Mouse (Mus musculus) skeletal muscle tissue, adult 2 months (tissue): Measurements from ENCODE around the gene Tmem151a.

Experiments used
- DNase-seq: peaks from one replicate; pipeline ENCODE4 v3.0.0-alpha.2; 2012; ENCODE audit warnings: low read depth, low spot score

Tmem151a gene

DNA sequence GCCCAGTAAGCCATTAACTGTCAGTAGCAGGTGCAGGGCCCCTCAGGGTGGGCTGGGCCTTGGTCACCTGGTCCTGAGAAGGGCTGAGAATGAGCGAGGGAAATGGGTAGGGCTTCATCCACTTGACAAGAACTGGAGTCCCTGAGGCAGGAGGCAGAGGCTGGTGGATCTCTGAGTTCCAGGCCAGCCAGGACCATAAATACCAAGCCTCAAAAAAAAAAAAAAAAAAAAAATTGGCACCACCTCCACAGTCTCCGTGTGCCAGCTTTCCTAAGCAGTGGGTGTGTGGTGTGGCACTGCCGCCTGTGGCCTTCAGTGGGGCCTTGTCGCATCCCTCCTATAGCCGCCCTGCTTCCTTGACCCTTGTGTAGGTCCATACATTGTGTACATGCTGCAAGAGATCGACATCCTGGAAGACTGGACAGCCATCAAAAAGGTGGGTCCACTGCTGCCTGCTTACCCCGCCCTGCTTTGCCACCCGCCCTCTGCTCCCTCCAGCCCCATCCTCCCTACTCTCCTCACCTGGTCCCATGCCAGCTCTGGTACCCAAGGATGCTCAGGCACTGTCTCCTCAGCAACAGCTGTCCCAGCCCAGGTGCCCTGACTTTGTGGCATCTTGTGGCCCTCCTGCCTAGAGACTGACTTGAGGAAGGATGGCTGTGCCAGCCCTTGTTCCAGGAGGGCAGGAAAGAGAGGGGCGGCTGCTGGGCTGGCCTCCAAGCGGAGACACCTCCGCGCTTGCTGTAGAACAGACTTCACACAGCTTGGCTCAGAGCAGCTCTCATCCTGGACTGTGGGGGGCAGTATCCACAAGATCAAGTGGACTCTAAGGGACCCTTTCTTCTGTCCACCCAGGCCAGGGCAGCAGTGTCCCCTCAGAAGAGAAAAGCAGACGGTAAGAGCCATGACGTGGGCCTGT, 36.9 kb downstream of the Tmem151a start:
- DNase-seq, result no peak

DNA sequence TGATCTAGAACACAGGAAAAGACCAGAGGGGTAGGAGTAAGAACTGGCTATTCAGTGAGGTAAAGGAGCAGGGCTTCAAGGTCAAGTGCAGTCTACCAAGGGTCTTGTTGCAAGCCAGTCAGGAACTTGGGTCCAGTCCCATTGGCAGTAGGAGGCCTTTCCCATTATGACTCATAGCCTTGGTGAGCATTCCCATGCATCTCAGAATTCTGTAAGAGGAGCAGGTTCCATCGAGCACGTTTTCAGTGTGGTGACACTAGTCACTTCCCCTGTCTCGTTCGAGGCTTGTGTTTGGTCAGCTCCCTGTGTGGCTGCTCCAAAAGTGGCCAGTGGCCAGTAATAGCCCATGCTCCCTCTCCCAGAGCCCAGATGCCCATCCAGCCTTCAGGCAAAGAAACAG, 39.8 kb downstream of the Tmem151a start:
- DNase-seq, result no peak

- no peak for DNase-seq
Observed at GRCm38 (mm10) chr19:5041588-5041987, 43.7 kb downstream of the Tmem151a start.

DNA sequence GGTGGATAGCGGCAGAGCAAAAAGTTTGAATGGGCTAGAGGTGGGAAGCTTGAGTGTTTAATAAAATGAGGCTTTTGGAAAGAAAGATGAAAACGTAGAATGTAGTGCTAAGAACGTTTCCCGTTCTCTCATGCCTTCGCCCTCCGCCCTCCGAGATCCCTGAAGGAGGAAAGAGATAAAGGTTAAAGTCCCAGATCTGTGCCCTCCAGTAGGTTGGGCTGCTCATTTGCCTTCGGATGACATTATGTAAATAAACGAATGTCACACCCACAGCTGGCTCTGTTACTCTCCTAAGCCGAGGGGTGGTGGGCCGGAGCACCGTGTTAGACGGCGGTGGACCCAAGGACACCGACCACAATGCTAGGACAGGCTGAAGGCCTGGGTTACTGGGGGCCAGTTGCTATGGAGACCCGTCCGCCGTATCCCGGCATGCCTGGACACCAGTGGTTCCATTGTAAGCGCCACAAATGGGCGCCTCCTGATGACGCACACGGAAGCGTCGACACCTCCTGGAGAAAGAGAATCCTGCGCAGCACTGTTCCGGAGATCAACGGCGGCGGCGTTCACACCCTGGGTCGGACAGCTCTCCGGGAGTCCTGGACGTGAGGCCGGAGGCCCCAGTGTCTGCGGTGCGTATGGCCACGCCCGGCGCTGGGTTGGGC, 44.3 kb downstream of the Tmem151a start, which contains the start of gene Brms1:
Gene Brms1, plus strand, starts transcription at position 493 of the 662 bp plus-strand sequence.
- peak; percentile 91 for DNase-seq

DNA sequence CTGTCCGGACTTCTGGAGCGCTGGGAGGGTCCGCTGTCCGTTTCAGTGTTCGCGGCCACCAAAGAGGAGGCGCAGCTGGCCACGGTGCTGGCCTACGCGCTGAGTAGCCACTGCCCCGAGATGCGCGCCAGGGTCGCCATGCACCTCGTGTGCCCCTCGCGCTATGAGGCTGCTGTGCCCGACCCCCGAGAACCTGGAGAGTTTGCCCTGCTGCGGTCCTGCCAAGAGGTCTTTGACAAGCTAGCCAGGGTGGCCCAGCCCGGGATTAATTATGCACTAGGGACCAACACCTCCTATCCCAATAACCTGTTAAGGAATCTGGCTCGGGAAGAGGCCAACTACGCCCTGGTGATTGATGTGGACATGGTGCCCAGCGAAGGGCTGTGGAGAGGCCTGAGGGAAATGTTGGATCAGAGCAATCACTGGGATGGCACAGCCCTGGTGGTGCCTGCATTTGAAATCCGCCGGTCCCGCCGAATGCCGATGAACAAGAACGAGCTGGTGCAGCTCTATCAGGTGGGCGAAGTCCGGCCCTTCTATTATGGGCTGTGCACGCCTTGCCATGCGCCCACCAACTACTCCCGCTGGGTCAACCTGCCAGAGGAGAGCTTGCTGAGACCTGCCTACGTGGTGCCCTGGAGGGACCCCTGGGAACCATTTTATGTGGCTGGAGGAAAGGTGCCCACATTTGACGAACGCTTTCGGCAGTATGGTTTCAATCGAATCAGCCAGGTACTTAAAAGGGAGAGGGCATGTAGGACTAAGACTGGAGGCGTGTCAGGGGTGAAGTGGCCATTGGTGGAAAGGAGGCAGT, 45.8 kb downstream of the Tmem151a start:
- no peak for DNase-seq

DNA sequence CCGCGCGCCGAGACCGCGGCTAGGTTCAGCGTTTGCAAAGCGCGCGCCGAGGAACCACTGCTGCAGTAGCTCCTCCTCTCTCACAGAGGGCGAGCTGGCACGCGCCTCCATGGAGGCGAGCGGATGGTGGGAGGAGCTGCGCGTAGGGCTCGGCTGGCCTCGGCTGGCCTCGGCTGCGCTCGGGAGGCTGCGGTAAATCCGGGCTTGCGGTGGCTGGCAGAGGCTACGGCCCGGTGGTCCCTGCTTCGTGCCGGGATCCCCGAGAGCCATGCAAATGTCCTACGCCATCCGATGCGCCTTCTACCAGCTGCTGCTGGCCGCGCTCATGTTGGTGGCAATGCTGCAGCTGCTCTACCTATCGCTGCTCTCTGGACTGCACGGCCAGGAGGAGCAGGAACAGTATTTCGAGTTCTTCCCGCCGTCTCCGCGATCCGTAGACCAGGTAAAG, 46.6 kb downstream of the Tmem151a start, which contains the start of the genes B4gat1 and AC124502.3:
Gene B4gat1, plus strand, starts transcription at position 118 of the 448 bp plus-strand sequence.
Gene AC124502.3, plus strand, starts transcription at position 183 of the 448 bp plus-strand sequence.
- peak; percentile 82 for DNase-seq

GRCm38 (mm10) chr19:5037678-5038571, 47.4 kb downstream of the Tmem151a start:
- peak; percentile 52 for DNase-seq

GRCm38 (mm10) chr19:5036577-5036976, 48.8 kb downstream of the Tmem151a start:
- no peak for DNase-seq

GRCm38 (mm10) chr19:5032686-5033085, 52.6 kb downstream of the Tmem151a start:
- DNase-seq, result no peak

GRCm38 (mm10) chr19:5026111-5026510, 59.2 kb downstream of the Tmem151a start:
- DNase-seq, result no peak

- DNase-seq, result peak; percentile 84
Observed at GRCm38 (mm10) chr19:5023621-5024479, 61.5 kb downstream of the Tmem151a start, which contains the start of gene Slc29a2. Slc29a2 (plus strand) TSS chr19:5023860.

GRCm38 (mm10) chr19:5021416-5021815, 63.9 kb downstream of the Tmem151a start:
- DNase-seq, result no peak
